Mouse (Mus musculus): Measurements from ENCODE around the gene Slc29a1. TPM values are rescaled to one million over a fixed set of nuclear protein-coding genes. Genes with fewer than 3 reads are reported as not detected.

The Slc29a1 gene
- polyA plus RNA-seq, 1 experiment from 2014 or later = 93.6 TPM

GRCm38 (mm10) chr17:45612008-45612407 lies 12.6 kb upstream of the Slc29a1 start:
- TF ChIP-seq CTCF (IDR thresholded peaks at IDR 0.05; ENCODE audit: low read depth) = no peak
- WGBS = 69% methylated on average over 8 of the region's 8 CpGs
- H3K27ac ChIP-seq = no peak overlapping the region

DNA sequence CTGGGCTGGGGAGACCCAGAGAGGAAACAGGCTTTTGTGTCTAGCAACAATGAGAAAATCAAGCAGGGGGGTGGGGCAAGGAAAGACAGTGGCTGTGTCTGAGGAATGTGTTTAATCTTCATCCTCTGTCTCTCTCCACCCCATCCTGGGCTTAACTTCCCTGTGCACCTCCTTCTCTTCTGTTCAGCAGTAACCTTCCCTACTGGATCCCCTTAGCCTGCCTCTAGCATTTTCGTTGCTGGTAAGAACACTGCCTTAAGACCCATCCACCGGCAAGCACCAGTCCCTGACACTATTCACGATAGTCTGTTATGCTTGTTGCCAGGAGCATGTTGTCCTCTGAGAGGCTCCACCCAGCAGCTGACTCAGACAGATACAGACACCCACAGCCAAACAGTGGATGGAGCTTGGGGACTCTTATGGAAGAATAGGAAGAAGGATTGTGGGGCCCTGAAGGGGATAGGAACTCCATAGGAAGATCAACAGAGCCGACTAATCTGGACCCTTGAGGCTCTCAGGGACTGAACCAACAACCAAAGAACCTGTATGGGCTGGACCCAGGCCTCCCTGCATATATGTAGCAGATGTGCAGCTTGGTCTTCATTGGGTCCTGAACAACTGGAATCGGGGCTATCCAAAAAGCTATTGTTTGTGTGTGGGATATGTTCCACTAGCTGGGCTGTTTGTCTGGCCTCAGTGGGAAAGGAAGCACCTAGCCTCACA lies 10.9 kb upstream of the Slc29a1 start:
- Histone ChIP-seq H3K27ac (peak overlapping the region; percentile 39; the same call in 1 of the 2 replicates), H3K4me3 (replicated peaks; ENCODE audit: low read depth, low read length) (no peak overlapping the region), H3K9ac (ENCODE audit: low read depth, low read length) (no peak overlapping the region), H3K36me3 (ENCODE audit: insufficient read depth, low read length) (no peaks in the 10 kb centered on the region), H3K27me3 (ENCODE audit: insufficient read depth, low read length) (no peaks in the 10 kb centered on the region), H3K9me3 (replicated peaks; ENCODE audit: low read length) (no peaks in the 10 kb centered on the region), H3K4me1 (replicated peaks; ENCODE audit: insufficient read depth, low read length) (no peaks in the 10 kb centered on the region; the same call in 1 of the 2 replicates), H3K4me2 (ENCODE audit: low read length) (no peak overlapping the region)
- ATAC-seq (replicated peaks; ENCODE audit: low FRiP score, low read depth) (no peak), DNase-seq (ENCODE audit: low spot score) (peak; percentile 44)
- TF ChIP-seq CTCF (IDR thresholded peaks at IDR 0.05; ENCODE audit: low read depth) = no peak
- WGBS = 45% methylated on average over 5 of the region's 5 CpGs

More at GRCm38 (mm10) chr17:45612008-45612407, 12.6 kb upstream of the Slc29a1 start:
- Histone ChIP-seq H3K4me1 (replicated peaks; ENCODE audit: insufficient read depth, low read length) (no peaks in the 10 kb centered on the region; the same call in 1 of the 2 replicates), H3K9me3 (replicated peaks; ENCODE audit: low read length) (no peaks in the 10 kb centered on the region), H3K36me3 (ENCODE audit: insufficient read depth, low read length) (no peaks in the 10 kb centered on the region), H3K4me2 (ENCODE audit: low read length) (no peak overlapping the region), H3K27me3 (ENCODE audit: insufficient read depth, low read length) (no peaks in the 10 kb centered on the region), H3K4me3 (replicated peaks; ENCODE audit: low read depth, low read length) (no peak overlapping the region), H3K9ac (ENCODE audit: low read depth, low read length) (no peak overlapping the region)
- no peak for DNase-seq (ENCODE audit: low spot score)
- no peak for ATAC-seq (replicated peaks; ENCODE audit: low FRiP score, low read depth)

GRCm38 (mm10) chr17:45608396-45608795 lies 9.0 kb upstream of the Slc29a1 start:
- H3K4me3 ChIP-seq (replicated peaks; ENCODE audit: low read depth, low read length) = no peak overlapping the region
- no peak overlapping the region for H3K9ac ChIP-seq (ENCODE audit: low read depth, low read length)
- TF ChIP-seq CTCF (IDR thresholded peaks at IDR 0.05; ENCODE audit: low read depth) = no peak
- H3K27ac ChIP-seq = no peak overlapping the region
- no peak overlapping the region for H3K4me2 ChIP-seq (ENCODE audit: low read length)
- WGBS = 89% methylated on average over 4 of the region's 4 CpGs
- no peak for ATAC-seq (replicated peaks; ENCODE audit: low FRiP score, low read depth)
- H3K27me3 ChIP-seq (ENCODE audit: insufficient read depth, low read length) = no peaks in the 10 kb centered on the region
- no peaks in the 10 kb centered on the region for H3K36me3 ChIP-seq (ENCODE audit: insufficient read depth, low read length)
- H3K9me3 ChIP-seq (replicated peaks; ENCODE audit: low read length) = no peaks in the 10 kb centered on the region
- no peaks in the 10 kb centered on the region; the same call in 1 of the 2 replicates for H3K4me1 ChIP-seq (replicated peaks; ENCODE audit: insufficient read depth, low read length)
- no peak for DNase-seq (ENCODE audit: low spot score)

GRCm38 (mm10) chr17:45606992-45607879 lies 7.8 kb upstream of the Slc29a1 start:
- no peak for TF ChIP-seq CTCF (IDR thresholded peaks at IDR 0.05; ENCODE audit: low read depth)
- no peak overlapping the region for H3K4me2 ChIP-seq (ENCODE audit: low read length)
- H3K4me1 ChIP-seq (replicated peaks; ENCODE audit: insufficient read depth, low read length) = no peaks in the 10 kb centered on the region; the same call in 1 of the 2 replicates
- H3K27ac ChIP-seq = no peak overlapping the region
- H3K36me3 ChIP-seq (ENCODE audit: insufficient read depth, low read length) = no peaks in the 10 kb centered on the region
- DNase-seq (ENCODE audit: low spot score) = no peak
- H3K9ac ChIP-seq (ENCODE audit: low read depth, low read length) = no peak overlapping the region
- H3K9me3 ChIP-seq (replicated peaks; ENCODE audit: low read length) = no peaks in the 10 kb centered on the region
- WGBS = 77% methylated on average over 15 of the region's 15 CpGs
- H3K27me3 ChIP-seq (ENCODE audit: insufficient read depth, low read length) = no peaks in the 10 kb centered on the region
- no peak for ATAC-seq (replicated peaks; ENCODE audit: low FRiP score, low read depth)
- H3K4me3 ChIP-seq (replicated peaks; ENCODE audit: low read depth, low read length) = no peak overlapping the region

DNA sequence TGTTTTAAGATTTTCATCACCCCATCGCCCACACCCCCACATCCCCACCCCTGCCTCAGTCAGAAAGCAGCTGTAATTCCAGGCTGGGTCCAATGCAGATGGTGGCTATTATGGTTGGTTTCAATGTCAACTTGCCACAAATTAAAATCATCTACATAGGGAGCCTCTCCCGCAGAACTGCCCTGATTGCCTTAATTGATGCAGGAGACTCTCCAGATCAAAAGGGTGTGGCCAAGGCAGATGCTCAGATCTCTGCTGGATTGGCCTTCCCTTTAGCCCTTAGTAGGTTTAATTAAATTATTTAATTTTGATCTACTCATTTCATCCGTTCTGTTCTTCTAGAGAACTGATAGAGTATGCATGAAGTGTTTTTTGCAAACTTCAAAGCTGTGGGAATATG lies 3.6 kb upstream of the Slc29a1 start:
- Histone ChIP-seq H3K9ac (ENCODE audit: low read depth, low read length) (no peak overlapping the region), H3K27me3 (ENCODE audit: insufficient read depth, low read length) (no peaks in the 10 kb centered on the region), H3K36me3 (ENCODE audit: insufficient read depth, low read length) (no peaks in the 10 kb centered on the region), H3K4me3 (replicated peaks; ENCODE audit: low read depth, low read length) (no peak overlapping the region), H3K4me1 (replicated peaks; ENCODE audit: insufficient read depth, low read length) (peaks cover 4% of the 10 kb centered on the region; the same call in 1 of the 2 replicates), H3K9me3 (replicated peaks; ENCODE audit: low read length) (no peaks in the 10 kb centered on the region), H3K4me2 (ENCODE audit: low read length) (no peak overlapping the region), H3K27ac (no peak overlapping the region)
- WGBS = 83% methylated on average over 3 of the region's 3 CpGs
- ATAC-seq (replicated peaks; ENCODE audit: low FRiP score, low read depth) (no peak), DNase-seq (ENCODE audit: low spot score) (no peak)
- no peak for TF ChIP-seq CTCF (IDR thresholded peaks at IDR 0.05; ENCODE audit: low read depth)

GRCm38 (mm10) chr17:45601877-45602304 lies 2.5 kb upstream of the Slc29a1 start, which contains the start of gene Mymx:
TSS of gene Mymx (minus strand) at chr17:45602102.
- Histone ChIP-seq H3K9me3 (replicated peaks; ENCODE audit: low read length) (no peaks in the 10 kb centered on the region), H3K4me3 (replicated peaks; ENCODE audit: low read depth, low read length) (no peak within 1 kb of the TSS), H3K9ac (ENCODE audit: low read depth, low read length) (no peak within 1 kb of the TSS; the same call in 1 of the 2 replicates), H3K4me1 (replicated peaks; ENCODE audit: insufficient read depth, low read length) (peaks cover 4% of the 10 kb centered on the region; the same call in 1 of the 2 replicates), H3K36me3 (ENCODE audit: insufficient read depth, low read length) (no peaks in the 10 kb centered on the region), H3K27ac (peak within 1 kb of the TSS; percentile 67; the same call in 1 of the 2 replicates), H3K27me3 (ENCODE audit: insufficient read depth, low read length) (no peaks in the 10 kb centered on the region), H3K4me2 (ENCODE audit: low read length) (no peak within 1 kb of the TSS)
- ATAC-seq (replicated peaks; ENCODE audit: low FRiP score, low read depth) (peak; percentile 67), DNase-seq (ENCODE audit: low spot score) (no peak)
- 47% methylated on average over 6 of the region's 6 CpGs for WGBS
- no peak for TF ChIP-seq CTCF (IDR thresholded peaks at IDR 0.05; ENCODE audit: low read depth)
